Mouse (Mus musculus): Measurements from ENCODE around the gene Med18.

Gene Med18

GRCm38 (mm10) chr4:132463430-132464254 lies at the start of gene Med18:
Med18 (minus strand) TSS chr4:132463921.
- under 1% methylated on average over 44 of the region's 44 CpGs for WGBS

- 90% methylated on average over 3 of the region's 3 CpGs for WGBS
Measured at GRCm38 (mm10) chr4:132512080-132512479, 48.4 kb upstream of the Med18 start.

- under 1% methylated on average over 31 of the region's 32 CpGs for WGBS
Measured at GRCm38 (mm10) chr4:132510352-132510798, 46.7 kb upstream of the Med18 start, which contains the start of gene Sesn2. Sesn2 (minus strand) TSS chr4:132510501.

GRCm38 (mm10) chr4:132509621-132510296 lies 46.0 kb upstream of the Med18 start:
- under 1% methylated on average over 52 of the region's 52 CpGs for WGBS

GRCm38 (mm10) chr4:132507210-132507609 lies 43.5 kb upstream of the Med18 start:
- WGBS: 84% methylated on average over 2 of the region's 2 CpGs

GRCm38 (mm10) chr4:132506250-132506649 lies 42.5 kb upstream of the Med18 start:
- 94% methylated on average over 6 of the region's 6 CpGs for WGBS

GRCm38 (mm10) chr4:132505800-132506199 lies 42.1 kb upstream of the Med18 start:
- 76% methylated on average over 10 of the region's 10 CpGs for WGBS

GRCm38 (mm10) chr4:132505034-132505738 lies 41.5 kb upstream of the Med18 start:
- WGBS: 81% methylated on average over 6 of the region's 6 CpGs

- WGBS: 89% methylated on average over 11 of the region's 11 CpGs
Measured at GRCm38 (mm10) chr4:132503344-132503743, 39.6 kb upstream of the Med18 start.

GRCm38 (mm10) chr4:132501639-132502038 lies 37.9 kb upstream of the Med18 start:
- WGBS: 98% methylated on average over 6 of the region's 6 CpGs

GRCm38 (mm10) chr4:132494271-132494918 lies 30.7 kb upstream of the Med18 start:
- WGBS: 79% methylated on average over 20 of the region's 20 CpGs

GRCm38 (mm10) chr4:132492178-132493060 lies 28.7 kb upstream of the Med18 start:
- WGBS: 63% methylated on average over 10 of the region's 10 CpGs

- 84% methylated on average over 6 of the region's 6 CpGs for WGBS
Measured at GRCm38 (mm10) chr4:132491748-132492147, 28.0 kb upstream of the Med18 start.

- WGBS: 88% methylated on average over 8 of the region's 8 CpGs
Measured at GRCm38 (mm10) chr4:132491057-132491456, 27.3 kb upstream of the Med18 start.

GRCm38 (mm10) chr4:132490273-132491010 lies 26.7 kb upstream of the Med18 start:
- WGBS: 90% methylated on average over 15 of the region's 15 CpGs

- WGBS: 72% methylated on average over 6 of the region's 6 CpGs
Measured at GRCm38 (mm10) chr4:132488976-132489375, 25.3 kb upstream of the Med18 start.

- 75% methylated on average over 3 of the region's 3 CpGs for WGBS
Measured at GRCm38 (mm10) chr4:132488521-132488920, 24.8 kb upstream of the Med18 start.

GRCm38 (mm10) chr4:132484820-132485219 lies 21.1 kb upstream of the Med18 start:
- WGBS: 82% methylated on average over 5 of the region's 5 CpGs

- whole genome bisulfite sequencing: 90% methylated on average over 4 of the region's 4 CpGs
Measured at GRCm38 (mm10) chr4:132484231-132484630, 20.5 kb upstream of the Med18 start.

Data from cerebral cortex, adult 2 months (tissue).